Mouse (Mus musculus) embryonic facial prominence, embryonic 11.5 days (tissue): ENCODE data around the gene Cpe. TPM values are rescaled to one million over a fixed set of nuclear protein-coding genes. Genes with fewer than 3 reads are reported as not detected.
A peak's percentile ranks its signal among the peaks of the same experiment; 100 is the strongest.

ENCODE experiments used
- ATAC-seq: fragments of 200-750 bp; cut with Nextera tagmentation; replicated peaks from 2 replicates; pipeline ENCODE4 v1.8.0; 2017; ENCODE audit warnings: low read depth; ENCODE audit not compliant: insufficient number of reproducible peaks, low FRiP score, low TSS enrichment
- DNase-seq: peaks from one replicate; pipeline ENCODE4 v3.0.0-alpha.2; 2015; ENCODE audit warnings: low spot score
- H3K27ac ChIP-seq: fragments of 300-500 bp; sonication (generic); replicated peaks from 2 replicates; pipeline ENCODE4 v1.5.1; 2014; ENCODE audit warnings: mild to moderate bottlenecking, low read depth, low read length, control low read depth
- H3K27me3 ChIP-seq: fragments of 300-500 bp; sonication (generic); 2 replicates; pipeline ENCODE4 v1.6.1; 2014; ENCODE audit warnings: mild to moderate bottlenecking, low read length, moderate library complexity, mixed read lengths; ENCODE audit not compliant: control insufficient read depth, insufficient read depth
- H3K36me3 ChIP-seq: fragments of 300-500 bp; sonication (generic); replicated peaks from 2 replicates; pipeline ENCODE4 v1.6.1; 2014; ENCODE audit warnings: low read depth, mild to moderate bottlenecking, low read length, moderate library complexity, mixed read lengths; ENCODE audit not compliant: control insufficient read depth, insufficient read depth
- H3K4me1 ChIP-seq: fragments of 300-500 bp; sonication (generic); 2 replicates; pipeline ENCODE4 v1.6.1; 2014; ENCODE audit warnings: low read length, mixed read lengths; ENCODE audit not compliant: control insufficient read depth, insufficient read depth
- H3K4me2 ChIP-seq: fragments of 300-500 bp; sonication (generic); 2 replicates; pipeline ENCODE4 v1.6.1; 2014; ENCODE audit warnings: low read depth, mild to moderate bottlenecking, control low read depth, low read length, moderate library complexity
- H3K4me3 ChIP-seq: fragments of 300-500 bp; sonication (generic); 2 replicates; pipeline ENCODE4 v1.5.1; 2014; ENCODE audit warnings: low read depth, low read length, control low read depth
- H3K9ac ChIP-seq: fragments of 300-500 bp; sonication (generic); replicated peaks from 2 replicates; pipeline ENCODE4 v1.6.1; 2014; ENCODE audit warnings: mild to moderate bottlenecking, control low read depth, low read length
- H3K9me3 ChIP-seq: fragments of 300-500 bp; sonication (generic); replicated peaks from 2 replicates; pipeline ENCODE4 v1.6.1; 2016; ENCODE audit warnings: mild to moderate bottlenecking, low read length, inconsistent platforms, mixed read lengths; ENCODE audit not compliant: control insufficient read depth
- WGBS: fragments of 180-500 bp; shearing (Covaris S2); extraction: QIAGEN DNeasy Blood & Tissue Kit; methylation state at CpG from one replicate; pipeline ENCODE4 v1.1.7; 2014; 5-methylcytosine and 5-hydroxymethylcytosine counted together
- polyA plus RNA-seq: library from polyadenylated mRNA; unstranded; fragments of >200 nt; fragmentation: Nextera tagmentation; extraction: Ambion mirVana; gene quantifications from 2 replicates; pipeline ENCODE4 v1.2.1, GENCODE M21; 2014

The Cpe gene
- polyA plus RNA-seq, 1 experiment from 2014 or later: 175 TPM

DNA sequence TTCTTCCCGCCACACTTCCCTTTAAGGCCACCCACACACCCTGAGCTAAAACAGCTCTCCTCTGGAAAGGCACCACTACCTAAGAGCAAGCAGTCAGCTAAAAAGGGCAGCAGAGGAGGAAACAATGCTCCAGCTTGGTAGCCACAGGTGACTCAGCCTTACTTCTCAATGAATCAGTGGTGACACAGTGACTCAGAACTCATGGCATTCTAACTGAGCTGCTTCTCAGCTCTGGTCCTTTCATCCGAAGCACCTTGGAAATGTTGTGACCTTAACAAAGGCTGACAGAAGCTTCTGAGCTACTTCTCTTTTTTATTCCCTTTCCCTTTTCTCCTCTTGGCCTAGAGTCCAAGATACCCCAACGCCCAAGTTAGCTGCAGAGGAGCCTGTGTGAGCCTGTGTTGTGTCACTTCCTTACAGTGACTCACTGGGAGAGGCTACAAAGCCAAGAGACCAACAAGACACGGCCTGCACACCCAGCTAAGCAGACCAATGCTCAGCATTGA, 33.4 kb upstream of the Cpe start:
- 96% methylated on average over 4 of the region's 4 CpGs for WGBS
- Histone ChIP-seq H3K9ac (no peak overlapping the region), H3K4me2 (no peak overlapping the region), H3K27ac (no peak overlapping the region), H3K4me3 (no peak overlapping the region), H3K4me1 (no peaks in the 10 kb centered on the region), H3K9me3 (no peaks in the 10 kb centered on the region), H3K27me3 (no peaks in the 10 kb centered on the region), H3K36me3 (peaks cover 6% of the 10 kb centered on the region)
- DNase-seq (no peak), ATAC-seq (no peak)

DNA sequence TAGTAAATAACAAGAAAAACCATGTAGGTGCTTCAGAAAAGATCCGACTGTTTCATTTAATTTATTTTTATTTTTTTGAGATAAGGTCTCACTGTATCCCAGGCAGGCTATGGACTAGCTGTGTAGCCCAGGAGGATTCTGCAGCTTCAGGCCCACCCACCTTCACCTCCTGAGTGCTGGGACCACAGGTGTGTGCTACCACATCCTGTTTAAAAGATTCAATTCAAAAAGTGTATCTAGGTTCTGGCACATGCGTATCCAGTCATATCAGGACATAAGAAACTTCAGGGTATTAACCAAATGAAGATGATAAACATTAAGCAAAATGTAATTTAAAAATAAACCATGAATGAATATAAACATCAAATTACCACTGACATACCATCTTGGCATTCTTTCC, 30.4 kb upstream of the Cpe start:
- Histone ChIP-seq H3K27me3 (no peaks in the 10 kb centered on the region), H3K4me1 (no peaks in the 10 kb centered on the region), H3K36me3 (peaks cover 12% of the 10 kb centered on the region), H3K9ac (no peak overlapping the region), H3K9me3 (no peaks in the 10 kb centered on the region), H3K4me2 (no peak overlapping the region), H3K4me3 (no peak overlapping the region), H3K27ac (no peak overlapping the region)
- 92% methylated on average over 2 of the region's 2 CpGs for WGBS
- DNase-seq (no peak), ATAC-seq (no peak)

DNA sequence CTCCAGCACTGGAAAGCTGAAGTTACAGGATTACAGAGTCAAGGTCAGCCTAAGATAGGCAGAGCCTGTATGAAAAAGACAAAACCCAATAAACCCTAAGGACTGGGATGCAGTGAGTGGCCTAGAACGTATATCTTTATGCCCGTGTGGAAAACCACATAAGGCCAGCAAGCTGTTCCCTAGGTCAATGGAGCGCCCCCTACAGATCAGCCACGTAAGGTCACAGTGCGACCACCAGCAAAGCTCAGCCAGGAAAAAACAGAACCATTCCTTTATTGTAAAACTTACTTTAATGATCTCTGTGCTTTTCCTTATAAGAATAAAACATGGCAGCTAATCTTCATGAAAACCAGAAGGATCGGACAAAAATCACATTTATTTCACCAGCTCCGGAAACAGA, 25.0 kb upstream of the Cpe start:
- no peak overlapping the region for H3K4me3 ChIP-seq
- DNase-seq (no peak), ATAC-seq (no peak)
- no peaks in the 10 kb centered on the region for H3K9me3 ChIP-seq
- no peak overlapping the region for H3K4me2 ChIP-seq
- H3K27me3 ChIP-seq: no peaks in the 10 kb centered on the region
- peaks cover 6% of the 10 kb centered on the region for H3K36me3 ChIP-seq
- no peaks in the 10 kb centered on the region for H3K4me1 ChIP-seq
- H3K27ac ChIP-seq: no peak overlapping the region
- WGBS: 89% methylated on average over 7 of the region's 7 CpGs
- no peak overlapping the region for H3K9ac ChIP-seq

- DNase-seq (no peak), ATAC-seq (no peak)
- Histone ChIP-seq H3K36me3 (no peaks in the 10 kb centered on the region), H3K9me3 (no peaks in the 10 kb centered on the region), H3K4me1 (no peaks in the 10 kb centered on the region), H3K27ac (no peak overlapping the region), H3K27me3 (no peaks in the 10 kb centered on the region), H3K4me3 (no peak overlapping the region), H3K9ac (no peak overlapping the region), H3K4me2 (no peak overlapping the region)
- 90% methylated on average over 7 of the region's 7 CpGs for WGBS
Measured at GRCm38 (mm10) chr8:64712499-64712898, 19.6 kb upstream of the Cpe start.

DNA sequence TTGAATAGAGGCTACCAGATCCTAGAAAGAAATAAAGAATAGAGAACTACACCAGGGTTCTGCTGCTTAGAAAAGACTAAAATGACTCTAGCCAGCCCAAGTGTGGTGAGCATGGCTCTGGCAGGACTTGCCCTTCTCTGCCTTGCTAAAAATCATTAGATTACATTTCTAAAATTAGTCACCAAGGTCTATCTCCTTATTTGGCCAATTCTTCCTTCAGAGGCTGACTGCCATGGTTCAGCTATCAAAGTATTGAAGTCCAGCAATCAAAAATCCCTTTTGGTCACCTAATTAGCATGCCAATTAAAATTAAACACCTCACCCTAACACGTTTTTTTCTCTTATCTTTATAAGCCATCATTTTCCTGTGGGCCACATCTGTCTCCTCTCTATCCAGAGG, 18.7 kb upstream of the Cpe start:
- Histone ChIP-seq H3K27ac (no peak overlapping the region), H3K4me3 (no peak overlapping the region), H3K36me3 (no peaks in the 10 kb centered on the region), H3K9ac (no peak overlapping the region), H3K4me2 (no peak overlapping the region), H3K27me3 (no peaks in the 10 kb centered on the region), H3K4me1 (no peaks in the 10 kb centered on the region), H3K9me3 (no peaks in the 10 kb centered on the region)
- 39% methylated on average over 1 of the region's 1 CpGs for WGBS
- DNase-seq (no peak), ATAC-seq (no peak)

GRCm38 (mm10) chr8:64707481-64707880, 14.6 kb upstream of the Cpe start:
- Histone ChIP-seq H3K4me3 (no peak overlapping the region), H3K36me3 (no peaks in the 10 kb centered on the region), H3K4me2 (no peak overlapping the region), H3K4me1 (no peaks in the 10 kb centered on the region), H3K27ac (no peak overlapping the region), H3K27me3 (no peaks in the 10 kb centered on the region), H3K9me3 (no peaks in the 10 kb centered on the region), H3K9ac (no peak overlapping the region)
- DNase-seq (no peak), ATAC-seq (no peak)

DNA sequence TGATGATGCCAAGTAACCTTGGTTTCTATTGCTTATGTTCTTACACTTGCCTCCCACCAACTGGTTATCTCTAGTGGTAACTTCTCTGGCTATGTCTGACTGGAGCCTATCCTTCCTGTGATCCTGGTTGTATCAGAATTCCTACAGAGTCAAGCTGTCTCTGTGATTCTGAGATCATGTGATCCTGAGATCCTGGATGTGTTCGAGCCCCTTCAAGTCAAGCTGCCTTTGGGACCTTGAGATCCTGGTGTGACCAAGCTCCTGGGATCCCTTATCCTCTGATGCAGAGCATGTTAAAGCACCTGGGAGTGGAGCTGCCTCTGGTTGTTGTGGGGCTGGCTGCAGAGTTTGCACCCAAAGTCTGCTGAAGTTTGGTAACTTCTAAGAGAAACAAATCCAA, 10.3 kb upstream of the Cpe start:
- no peak overlapping the region for H3K27ac ChIP-seq
- WGBS: 78% methylated on average over 1 of the region's 1 CpGs
- ATAC-seq: no peak
- no peaks in the 10 kb centered on the region for H3K36me3 ChIP-seq
- DNase-seq: no peak
- H3K4me1 ChIP-seq: no peaks in the 10 kb centered on the region
- no peaks in the 10 kb centered on the region for H3K27me3 ChIP-seq
- no peaks in the 10 kb centered on the region for H3K9me3 ChIP-seq
- no peak overlapping the region for H3K4me3 ChIP-seq
- no peak overlapping the region for H3K9ac ChIP-seq
- no peak overlapping the region for H3K4me2 ChIP-seq

DNA sequence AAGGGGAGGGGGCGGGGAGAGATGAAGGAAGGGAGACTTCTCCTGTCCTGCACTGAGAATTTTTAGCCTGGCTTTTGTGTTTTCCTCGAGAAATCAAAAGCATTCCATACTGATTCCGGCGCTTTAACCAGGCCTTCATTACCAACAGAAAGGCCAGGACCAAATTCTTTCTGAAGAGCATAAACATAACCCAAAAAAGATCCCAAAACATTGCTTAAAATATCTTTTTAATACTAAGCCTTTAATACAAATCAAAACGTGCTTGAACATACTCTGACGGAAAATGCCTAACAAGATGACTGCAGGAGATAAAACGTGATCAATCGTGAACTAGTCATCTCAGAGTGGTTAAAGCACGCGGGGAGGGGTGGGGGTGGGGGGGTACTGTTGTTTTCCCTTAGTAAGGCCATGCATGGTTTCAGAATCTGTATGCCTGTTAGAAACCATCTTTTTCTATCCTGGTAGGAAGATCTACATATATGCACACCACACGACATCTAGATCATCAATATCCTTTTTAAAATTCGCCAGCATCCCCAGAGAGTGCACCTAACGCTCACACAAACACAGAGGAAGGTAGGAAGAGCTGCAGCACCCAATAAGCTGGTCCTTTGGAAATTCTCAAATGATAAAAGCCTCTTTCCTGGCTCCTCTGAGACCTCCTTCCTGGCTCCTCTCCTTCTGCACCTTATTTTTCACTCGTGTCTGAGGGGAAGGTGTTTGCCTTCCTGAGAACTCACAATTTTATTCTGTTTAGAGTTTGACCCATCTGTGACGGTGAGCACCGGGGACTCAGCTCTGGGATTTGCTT, 1.1 kb downstream of the Cpe start:
- Histone ChIP-seq H3K9me3 (no peaks in the 10 kb centered on the region), H3K36me3 (no peaks in the 10 kb centered on the region), H3K4me2 (peak overlapping the region; percentile 87), H3K4me3 (peak overlapping the region; percentile 68), H3K4me1 (no peaks in the 10 kb centered on the region), H3K27ac (no peak overlapping the region), H3K27me3 (no peaks in the 10 kb centered on the region), H3K9ac (peak overlapping the region; percentile 97)
- 10% methylated on average over 16 of the region's 16 CpGs for WGBS
- no peak for ATAC-seq
- no peak for DNase-seq
